Mouse (Mus musculus) C2C12 (cell line): ENCODE results near the gene Mpzl3. TPM values are rescaled to one million over a fixed set of nuclear protein-coding genes. Genes with fewer than 3 reads are reported as not detected.

Experiments used
- H3K27me3 ChIP-seq: one replicate; pipeline ENCODE4 v1.6.1; 2011; ENCODE audit not compliant: control insufficient read depth, insufficient read depth, insufficient read length
- H3K36me3 ChIP-seq: one replicate; pipeline ENCODE4 v1.6.1; 2011; ENCODE audit not compliant: control insufficient read depth, insufficient read depth
- H3K4me3 ChIP-seq: one replicate; pipeline ENCODE4 v1.5.1; 2011; ENCODE audit warnings: mild to moderate bottlenecking, control low read depth; ENCODE audit not compliant: poor library complexity, insufficient read depth, severe bottlenecking
- H3K79me2 ChIP-seq: one replicate; pipeline ENCODE4 v1.6.1; 2011; ENCODE audit not compliant: control insufficient read depth, insufficient read depth
- H3K79me3 ChIP-seq: one replicate; pipeline ENCODE4 v1.6.1; 2011; ENCODE audit warnings: low read depth, control low read depth
- H3ac ChIP-seq: one replicate; pipeline ENCODE3; 2011; ENCODE audit warnings: low read depth; ENCODE audit not compliant: control insufficient read depth, insufficient read length
- CEBPB ChIP-seq: IDR thresholded peaks from one replicate; pipeline ENCODE4 v1.6.1; 2011; ENCODE audit warnings: low read depth, mild to moderate bottlenecking, control low read depth, moderate library complexity
- CTCF ChIP-seq: IDR thresholded peaks from one replicate; pipeline ENCODE4 v1.5.1; 2011; ENCODE audit not compliant: control insufficient read depth, insufficient read depth, insufficient read length
- FOSL1 ChIP-seq: IDR thresholded peaks from one replicate; pipeline ENCODE4 v1.8.0; 2011; ENCODE audit warnings: mild to moderate bottlenecking, low read length; ENCODE audit not compliant: poor library complexity, insufficient read depth, severe bottlenecking
- MAX ChIP-seq: IDR thresholded peaks from one replicate; pipeline ENCODE4 v1.6.1; 2011; ENCODE audit warnings: mild to moderate bottlenecking, control low read depth
- MYOD1 ChIP-seq: IDR thresholded peaks from one replicate; pipeline ENCODE4 v1.6.1; 2011; ENCODE audit warnings: low read depth; ENCODE audit not compliant: control insufficient read depth, insufficient read length
- MYOG ChIP-seq: IDR thresholded peaks from one replicate; pipeline ENCODE4 v1.6.1; 2011; ENCODE audit not compliant: control insufficient read depth, insufficient read length; ENCODE audit errors: extremely low read depth
- USF1 ChIP-seq: IDR thresholded peaks from one replicate; pipeline ENCODE4 v1.6.1; 2011; ENCODE audit warnings: low read depth, mild to moderate bottlenecking, control low read depth, moderate library complexity
- polyA plus RNA-seq: library from polyadenylated mRNA; unstranded; fragments of >200 nt; fragmentation: generic; extraction: Trizol; gene quantifications from one replicate; pipeline ENCODE4 v1.2.1, GENCODE M21; 2012; ENCODE audit warnings: missing spikeins

Mpzl3 gene
- polyA plus RNA-seq, 1 experiment, result 0.35 TPM

- H3K27me3 ChIP-seq, result peaks cover 53% of the 10 kb centered on the region
- no peak overlapping the region for H3K4me3 ChIP-seq
- H3K79me3 ChIP-seq, result no peaks in the 10 kb centered on the region
- no peaks in the 10 kb centered on the region for H3K36me3 ChIP-seq
- no peak overlapping the region for H3ac ChIP-seq
- TF ChIP-seq MYOG (no peak), FOSL1 (no peak), MYOD1 (no peak), CTCF (no peak), USF1 (no peak), CEBPB (no peak), MAX (no peak)
- no peaks in the 10 kb centered on the region for H3K79me2 ChIP-seq
Observed at GRCm38 (mm10) chr9:45119316-45119953, 64.4 kb downstream of the Mpzl3 start.

DNA sequence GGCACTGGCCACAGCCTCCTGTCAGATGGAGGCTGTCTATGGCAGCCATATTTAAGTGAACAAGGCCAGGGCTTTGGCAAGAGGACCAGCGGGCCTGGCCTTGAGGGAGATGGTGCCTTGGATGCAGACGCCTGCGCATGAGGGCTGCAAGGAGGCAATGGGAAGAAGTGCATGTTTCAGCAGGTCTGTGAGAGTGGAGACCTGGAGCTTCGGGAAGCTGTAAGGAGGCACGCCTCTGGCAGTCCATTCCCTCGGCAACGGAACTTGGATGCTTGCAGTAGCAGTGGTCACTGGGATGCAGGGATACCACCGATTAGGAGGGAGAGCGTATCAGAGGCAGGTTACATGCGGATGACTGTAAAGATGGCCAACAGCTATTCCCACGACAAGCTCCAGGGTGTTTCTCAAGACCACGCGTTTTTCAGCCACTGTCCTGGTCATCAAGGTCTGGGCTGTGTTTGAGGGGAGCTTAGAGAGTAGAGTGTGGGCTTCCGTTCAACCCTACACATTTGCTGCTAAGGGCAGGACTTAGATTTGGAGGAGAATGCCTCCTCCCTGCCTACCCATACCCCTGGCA, 65.1 kb downstream of the Mpzl3 start:
- H3K27me3 ChIP-seq, result peaks cover 59% of the 10 kb centered on the region

DNA sequence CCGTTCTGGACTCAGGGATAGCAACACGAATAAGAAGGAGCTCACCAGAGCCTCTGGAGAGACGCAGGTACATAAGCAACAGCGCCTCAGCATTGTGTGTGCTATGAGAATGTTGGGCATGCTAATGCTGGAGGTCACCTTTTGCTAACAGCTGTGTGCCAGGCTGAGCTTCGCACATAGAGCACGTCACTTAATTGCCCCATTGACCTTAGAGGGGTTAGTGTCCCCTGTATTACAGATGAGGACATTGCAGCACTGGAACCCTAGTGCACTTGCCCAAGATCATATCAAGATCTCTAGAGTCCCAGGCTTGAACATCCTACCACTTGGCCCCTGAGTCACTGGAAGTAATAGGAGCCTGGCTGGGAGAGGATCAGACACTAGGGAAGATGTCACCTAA, 65.6 kb downstream of the Mpzl3 start:
- Histone ChIP-seq H3K4me3 (no peak overlapping the region), H3K79me3 (no peaks in the 10 kb centered on the region), H3K79me2 (no peaks in the 10 kb centered on the region), H3K27me3 (peaks cover 60% of the 10 kb centered on the region), H3ac (no peak overlapping the region), H3K36me3 (no peaks in the 10 kb centered on the region)
- no peak for TF ChIP-seq MYOG
- no peak for TF ChIP-seq FOSL1
- no peak for TF ChIP-seq USF1
- TF ChIP-seq MAX, result no peak
- no peak for TF ChIP-seq MYOD1
- TF ChIP-seq CTCF, result no peak

More for the DNA sequence above, 65.1 kb downstream of the Mpzl3 start:
- H3ac ChIP-seq, result no peak overlapping the region
- H3K79me3 ChIP-seq, result no peaks in the 10 kb centered on the region
- no peaks in the 10 kb centered on the region for H3K79me2 ChIP-seq
- TF ChIP-seq CEBPB, result no peak
- no peak for TF ChIP-seq MAX
- TF ChIP-seq CTCF, result no peak
- TF ChIP-seq USF1, result no peak
- no peak for TF ChIP-seq FOSL1
- no peak for TF ChIP-seq MYOD1
- no peak for TF ChIP-seq MYOG
- no peak overlapping the region for H3K4me3 ChIP-seq
- no peaks in the 10 kb centered on the region for H3K36me3 ChIP-seq

DNA sequence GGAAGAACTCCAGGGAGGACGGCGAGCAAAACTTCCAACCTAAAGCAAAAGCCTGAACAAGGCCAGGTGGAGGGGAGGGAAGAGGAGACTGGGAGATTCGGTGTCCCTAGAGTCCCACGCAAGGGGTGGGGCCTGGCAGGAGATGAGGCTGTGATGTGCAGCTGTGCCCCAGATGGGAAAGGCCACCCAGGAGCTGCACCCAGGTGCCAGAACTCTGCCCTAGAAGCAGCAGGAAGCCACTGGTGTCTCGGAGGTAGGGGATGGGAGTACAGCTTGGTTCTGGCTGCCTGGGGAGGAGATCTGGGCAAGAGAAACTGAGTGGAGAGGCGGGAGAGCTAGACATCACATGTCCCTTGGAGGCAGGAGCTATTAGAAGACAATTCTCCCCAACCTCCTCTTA, 66.0 kb downstream of the Mpzl3 start:
- Histone ChIP-seq H3K36me3 (no peaks in the 10 kb centered on the region), H3K79me3 (no peaks in the 10 kb centered on the region), H3K79me2 (no peaks in the 10 kb centered on the region), H3K4me3 (no peak overlapping the region), H3K27me3 (peaks cover 58% of the 10 kb centered on the region), H3ac (no peak overlapping the region)
- TF ChIP-seq CTCF (no peak), MAX (no peak), CEBPB (no peak), FOSL1 (no peak), MYOG (no peak), MYOD1 (no peak), USF1 (no peak)

DNA sequence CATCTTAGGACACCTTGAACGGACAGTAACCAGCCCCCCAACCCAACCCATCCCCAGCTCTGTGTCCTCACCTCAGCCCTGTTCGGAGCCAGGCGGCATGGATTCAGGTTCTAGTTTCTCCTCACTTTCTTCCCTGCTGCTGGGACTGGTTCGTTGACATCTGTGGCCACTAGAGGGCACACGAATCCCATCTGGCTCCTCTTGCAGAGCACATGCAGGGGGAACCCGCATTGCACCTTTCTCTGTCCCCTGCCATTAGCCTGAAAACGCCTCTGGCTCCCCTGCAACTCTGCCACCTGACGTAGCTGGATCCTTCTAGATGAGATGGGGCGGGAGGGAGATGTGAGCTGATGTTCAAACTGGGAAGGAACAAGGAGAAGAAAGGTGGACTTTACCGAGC, 66.8 kb downstream of the Mpzl3 start:
- H3K79me3 ChIP-seq, result no peaks in the 10 kb centered on the region
- no peak overlapping the region for H3K4me3 ChIP-seq
- H3K79me2 ChIP-seq, result no peaks in the 10 kb centered on the region
- no peak for TF ChIP-seq MAX
- TF ChIP-seq USF1, result no peak
- TF ChIP-seq CTCF, result peak; percentile 79
- no peak for TF ChIP-seq MYOD1
- no peak for TF ChIP-seq MYOG
- no peaks in the 10 kb centered on the region for H3K36me3 ChIP-seq
- H3K27me3 ChIP-seq, result peaks cover 58% of the 10 kb centered on the region
- no peak overlapping the region for H3ac ChIP-seq
